Mouse (Mus musculus) spleen, adult 2 months (tissue): ENCODE measurements around the gene Aste1.

Experiments
- CTCF ChIP-seq: fragments of 200-500 bp; IDR thresholded peaks from 2 replicates; pipeline ENCODE4 v1.5.1; 2011; ENCODE audit warnings: mild to moderate bottlenecking, inconsistent platforms; ENCODE audit not compliant: insufficient read depth, insufficient read length, insufficient replicate concordance; ENCODE audit errors: extremely low read depth
- POLR2A ChIP-seq: fragments of 200-500 bp; IDR thresholded peaks from 2 replicates; pipeline ENCODE4 v1.6.1; 2011; ENCODE audit warnings: low read depth, low read length, inconsistent platforms

DNA sequence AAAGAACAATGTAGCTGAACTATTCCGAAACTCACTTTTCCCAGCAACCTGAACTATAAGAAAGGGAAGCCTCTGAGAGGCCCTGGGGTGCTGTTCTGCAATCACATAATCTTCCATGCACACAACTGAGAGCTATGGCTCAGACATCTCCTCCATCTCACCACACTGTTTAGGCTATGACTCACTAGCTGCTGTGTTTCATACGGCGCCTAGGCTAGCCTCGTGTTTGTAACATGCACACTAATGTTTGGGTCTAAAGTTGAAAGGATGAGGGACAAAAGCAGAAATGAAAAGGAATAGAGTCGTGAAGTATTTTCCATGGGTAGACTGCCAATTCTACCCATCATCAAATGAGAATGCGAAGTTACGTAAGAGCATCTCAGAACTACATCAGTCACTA lies 66.3 kb downstream of the Aste1 start:
- no peak for TF ChIP-seq CTCF
- no peak for TF ChIP-seq POLR2A
